Mouse (Mus musculus) large intestine, adult 2 months (tissue): Measurements from ENCODE around the gene Apoh. TPM values are rescaled to one million over a fixed set of nuclear protein-coding genes. Genes with fewer than 3 reads are reported as not detected.

Experiments
- DNase-seq: peaks from one replicate; pipeline ENCODE4 v3.0.0-alpha.2; 2012; ENCODE audit warnings: low read depth, low spot score
- WGBS: fragments of 180-500 bp; shearing (Covaris S2); methylation state at CpG from one replicate; pipeline ENCODE4 v1.1.7; 2018; 5-methylcytosine and 5-hydroxymethylcytosine counted together
- polyA plus RNA-seq: library from polyadenylated mRNA; depleted of rRNA; stranded (reverse); fragments of >200 nt; gene quantifications from 2 replicates; pipeline ENCODE4 v1.2.3, GENCODE M21; 2012

Gene Apoh
- polyA plus RNA-seq, 1 experiment, result 0.84 TPM

- WGBS, result 59% methylated on average over 1 of the region's 1 CpGs
- DNase-seq, result no peak
Observed at GRCm38 (mm10) chr11:108367046-108367445, 23.9 kb downstream of the Apoh start.

- DNase-seq, result no peak
- 95% methylated on average over 7 of the region's 7 CpGs for WGBS
Observed at GRCm38 (mm10) chr11:108376815-108377214, 33.7 kb downstream of the Apoh start.

GRCm38 (mm10) chr11:108377680-108378362, 34.7 kb downstream of the Apoh start:
- DNase-seq, result peak; percentile 78
- WGBS, result 15% methylated on average over 19 of the region's 19 CpGs

- WGBS, result 49% methylated on average over 4 of the region's 4 CpGs
- no peak for DNase-seq
Observed at GRCm38 (mm10) chr11:108378363-108378751, 35.2 kb downstream of the Apoh start.

GRCm38 (mm10) chr11:108382664-108383063, 39.5 kb downstream of the Apoh start:
- DNase-seq, result no peak
- WGBS, result 48% methylated on average over 3 of the region's 3 CpGs

GRCm38 (mm10) chr11:108384920-108385665, 41.9 kb downstream of the Apoh start:
- no peak for DNase-seq
- 20% methylated on average over 4 of the region's 4 CpGs for WGBS

DNA sequence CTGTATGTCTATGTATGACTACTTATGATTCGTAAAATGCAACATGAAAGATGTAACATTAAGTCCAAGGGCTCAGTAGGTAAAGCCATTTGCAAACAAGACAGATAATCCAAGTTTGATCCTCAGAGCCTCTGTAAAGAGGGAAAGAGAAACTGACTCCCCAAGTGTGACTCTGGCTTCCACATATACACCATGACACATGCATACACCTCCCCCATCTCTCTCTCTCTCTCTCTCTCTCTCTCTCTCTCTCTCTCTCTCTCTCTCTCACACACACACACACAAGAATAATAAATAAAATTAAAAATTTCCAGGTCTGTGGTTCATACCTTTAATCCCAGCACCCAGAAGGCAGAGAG, 42.5 kb downstream of the Apoh start:
- 38% methylated on average over 1 of the region's 1 CpGs for WGBS
- no peak for DNase-seq

DNA sequence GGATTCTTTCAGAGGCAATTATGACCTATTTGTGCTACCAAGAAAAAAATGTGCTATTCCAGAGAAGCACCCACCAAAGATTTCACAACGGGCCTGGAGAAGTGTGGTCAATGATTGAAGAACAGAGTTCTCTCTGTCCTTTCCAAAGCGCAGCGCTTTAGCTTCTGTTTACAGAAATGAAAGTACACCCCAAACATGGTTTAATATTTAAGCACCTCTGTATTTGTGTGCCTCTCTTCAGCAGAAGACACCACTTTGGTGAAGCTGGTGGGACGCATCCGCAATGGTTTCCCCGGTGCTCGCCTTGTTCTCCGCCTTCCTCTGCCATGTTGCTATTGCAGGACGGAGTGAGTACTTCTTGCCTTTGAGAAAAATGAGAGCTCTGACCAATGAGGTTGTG, 51.9 kb downstream of the Apoh start:
- WGBS, result 79% methylated on average over 9 of the region's 9 CpGs
- no peak for DNase-seq

DNA sequence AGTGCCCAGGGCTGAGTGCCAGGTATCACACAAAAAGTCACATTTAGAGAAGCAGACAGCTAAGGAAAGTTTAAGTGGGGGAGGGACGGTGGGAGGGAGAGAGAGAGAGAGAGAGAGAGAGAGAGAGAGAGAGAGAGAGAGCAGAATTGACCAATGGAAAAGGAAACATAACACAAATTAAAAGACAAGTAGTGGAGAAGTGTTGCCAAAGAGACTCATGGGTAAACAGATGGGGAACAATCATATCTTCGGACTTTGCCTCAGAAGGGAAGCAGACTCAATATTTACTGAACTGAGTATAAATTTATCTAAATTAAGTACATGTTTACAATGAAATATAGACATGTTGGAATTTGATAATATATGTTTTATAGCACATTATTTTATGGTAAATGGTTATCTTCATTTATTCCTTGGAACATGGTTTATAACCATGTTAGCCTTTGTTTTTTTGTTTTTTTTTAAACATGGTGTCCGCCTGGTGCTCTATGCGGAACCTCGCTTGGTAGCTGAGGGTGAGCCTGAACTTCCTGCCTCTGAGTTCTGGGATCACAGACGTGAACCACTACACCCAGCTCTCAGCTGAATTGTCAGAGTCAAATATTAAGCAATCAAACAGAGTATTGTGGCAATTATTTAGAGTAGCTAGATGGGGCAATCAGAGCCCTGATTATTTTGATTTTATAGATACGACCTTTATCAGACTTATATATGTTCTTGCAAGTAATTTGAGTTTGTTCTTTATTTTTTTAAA, 53.1 kb downstream of the Apoh start:
- 26% methylated on average over 7 of the region's 7 CpGs for WGBS
- no peak for DNase-seq

DNA sequence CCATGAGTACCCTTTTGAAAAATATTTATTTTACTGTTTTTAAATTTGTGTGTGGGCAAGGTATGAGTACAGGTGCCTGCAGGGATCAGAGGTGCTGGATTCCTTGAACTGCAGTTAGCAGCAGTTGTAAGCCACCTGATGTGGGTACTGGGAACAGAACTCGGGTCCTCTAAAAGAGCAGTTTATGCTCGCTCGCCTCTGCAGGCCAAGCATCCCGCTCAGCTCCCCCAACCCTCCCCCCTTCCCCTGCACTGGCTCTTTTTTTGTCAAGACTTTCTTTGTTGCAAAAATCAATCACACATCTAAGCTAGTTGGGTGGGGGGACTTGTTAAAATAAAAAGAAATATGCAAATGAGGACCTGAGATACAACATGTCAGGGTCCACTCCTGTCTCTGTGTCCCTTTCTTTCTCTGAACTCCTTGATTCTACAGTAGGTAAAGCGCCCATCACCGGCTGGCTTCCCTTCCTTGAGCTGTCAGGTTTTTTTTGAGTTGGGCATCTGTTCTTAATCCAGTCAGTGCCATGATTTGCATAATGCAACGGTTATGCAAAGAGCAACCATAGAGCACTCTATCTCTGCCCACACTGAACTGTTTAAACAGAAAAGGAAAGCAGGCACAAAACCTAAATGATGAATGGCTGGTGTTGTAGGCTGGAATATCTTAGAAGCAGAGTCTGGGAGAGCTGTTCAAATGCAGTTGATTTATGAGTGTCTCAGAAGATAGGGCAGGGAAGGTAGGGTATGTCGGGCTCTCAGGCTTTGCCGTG, 66.9 kb downstream of the Apoh start:
- 71% methylated on average over 8 of the region's 9 CpGs for WGBS
- DNase-seq, result no peak

- DNase-seq, result no peak
- 98% methylated on average over 1 of the region's 1 CpGs for WGBS
Observed at GRCm38 (mm10) chr11:108416360-108416759, 73.2 kb downstream of the Apoh start.

DNA sequence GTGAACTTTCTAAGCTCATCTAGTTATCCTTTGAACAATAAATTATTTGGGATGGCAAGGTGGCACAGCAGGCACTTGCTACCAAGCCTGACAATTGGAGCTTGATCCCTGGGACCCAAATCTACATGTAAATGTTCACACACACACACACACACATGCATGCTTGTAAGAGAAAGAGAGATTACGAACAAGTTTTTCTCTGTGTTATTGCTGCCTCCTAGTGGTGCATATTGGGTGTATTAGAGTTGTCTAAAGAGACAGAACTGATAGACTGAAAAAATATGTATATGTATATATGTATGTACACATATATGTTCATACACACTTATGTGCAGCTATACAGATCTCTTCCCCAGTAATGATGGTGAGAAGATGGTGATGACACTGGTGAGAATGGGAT, 75.4 kb downstream of the Apoh start:
- 5% methylated on average over 1 of the region's 1 CpGs for WGBS
- peak; percentile 39 for DNase-seq

- DNase-seq, result no peak
- WGBS, result 81% methylated on average over 6 of the region's 6 CpGs
Observed at GRCm38 (mm10) chr11:108419242-108419641, 76.1 kb downstream of the Apoh start.

- WGBS, result 44% methylated on average over 4 of the region's 4 CpGs
- no peak for DNase-seq
Observed at GRCm38 (mm10) chr11:108420751-108421150, 77.6 kb downstream of the Apoh start.

- DNase-seq, result no peak
- 85% methylated on average over 7 of the region's 7 CpGs for WGBS
Observed at GRCm38 (mm10) chr11:108423221-108423620, 80.1 kb downstream of the Apoh start.

- 30% methylated on average over 5 of the region's 5 CpGs for WGBS
- DNase-seq, result no peak
Observed at GRCm38 (mm10) chr11:108424111-108424510, 81.0 kb downstream of the Apoh start.

- WGBS, result 1% methylated on average over 61 of the region's 61 CpGs
- peak; percentile 88 for DNase-seq
Observed at GRCm38 (mm10) chr11:108424889-108425591, 81.9 kb downstream of the Apoh start, which contains the start of gene Cep112. Gene Cep112, plus strand, starts transcription at chr11:108425192.

DNA sequence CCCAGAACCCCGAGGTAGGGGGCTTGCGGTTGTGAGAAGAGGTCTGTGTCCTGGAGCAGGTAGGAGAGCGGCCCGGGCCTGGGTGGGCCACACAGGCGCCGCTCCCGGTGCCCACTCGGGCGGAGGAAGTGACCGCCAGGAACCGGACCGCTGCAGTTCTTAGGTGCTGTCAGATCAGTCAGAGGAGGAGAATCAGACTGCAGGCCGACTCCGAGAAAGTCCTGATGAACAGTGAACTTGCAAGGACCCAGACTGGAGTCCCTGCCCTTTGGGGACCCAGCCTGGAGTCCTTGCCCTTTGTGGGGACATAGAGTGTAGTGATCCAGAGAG, 82.4 kb downstream of the Apoh start:
- 20% methylated on average over 14 of the region's 14 CpGs for WGBS

GRCm38 (mm10) chr11:108426086-108426485, 82.9 kb downstream of the Apoh start:
- WGBS, result 84% methylated on average over 3 of the region's 3 CpGs
- DNase-seq, result no peak

More for the DNA sequence above, 82.4 kb downstream of the Apoh start:
- DNase-seq, result no peak
